Mouse (Mus musculus) liver, embryonic 11.5 days (tissue): ENCODE measurements around the gene Slc22a17. TPM values are rescaled to one million over a fixed set of nuclear protein-coding genes. Genes with fewer than 3 reads are reported as not detected.

ENCODE experiments used
- ATAC-seq: fragments of 200-750 bp; cut with Nextera tagmentation; replicated peaks from 2 replicates; pipeline ENCODE4 v1.8.0; 2017; ENCODE audit warnings: moderate number of reproducible peaks, mild to moderate bottlenecking, moderate TSS enrichment, moderate library complexity; ENCODE audit not compliant: low FRiP score
- DNase-seq: peaks from one replicate; pipeline ENCODE4 v3.0.0-alpha.2; 2017; ENCODE audit warnings: low spot score
- H3K27ac ChIP-seq: fragments of 300-500 bp; sonication (generic); 2 replicates; pipeline ENCODE4 v1.5.1; 2014; ENCODE audit warnings: mild to moderate bottlenecking, low read depth, low read length, control low read depth
- H3K27me3 ChIP-seq: fragments of 300-500 bp; sonication (generic); replicated peaks from 2 replicates; pipeline ENCODE4 v1.6.1; 2014; ENCODE audit warnings: low read length, mixed read lengths; ENCODE audit not compliant: control insufficient read depth, insufficient read depth
- H3K36me3 ChIP-seq: fragments of 300-500 bp; sonication (generic); 2 replicates; pipeline ENCODE4 v1.6.1; 2014; ENCODE audit warnings: mild to moderate bottlenecking, low read length, moderate library complexity, mixed read lengths; ENCODE audit not compliant: control insufficient read depth, insufficient read depth
- H3K4me1 ChIP-seq: fragments of 300-500 bp; sonication (generic); replicated peaks from 2 replicates; pipeline ENCODE4 v1.6.1; 2014; ENCODE audit warnings: low read length, mixed read lengths; ENCODE audit not compliant: control insufficient read depth, insufficient read depth
- H3K4me2 ChIP-seq: fragments of 300-500 bp; sonication (generic); 2 replicates; pipeline ENCODE4 v1.6.1; 2014; ENCODE audit warnings: mild to moderate bottlenecking, control low read depth, moderate library complexity
- H3K4me3 ChIP-seq: fragments of 300-500 bp; sonication (generic); 2 replicates; pipeline ENCODE4 v1.5.1; 2014; ENCODE audit warnings: low read depth, low read length, control low read depth
- H3K9ac ChIP-seq: fragments of 300-500 bp; sonication (generic); 2 replicates; pipeline ENCODE4 v1.6.1; 2014; ENCODE audit warnings: low read depth, low read length, control low read depth
- H3K9me3 ChIP-seq: fragments of 300-500 bp; sonication (generic); 2 replicates; pipeline ENCODE4 v1.6.1; 2016; ENCODE audit warnings: low read length, inconsistent platforms, mixed read lengths; ENCODE audit not compliant: control insufficient read depth
- WGBS: fragments of 180-500 bp; shearing (Covaris S2); extraction: QIAGEN DNeasy Blood & Tissue Kit; methylation state at CpG from one replicate; pipeline ENCODE4 v1.1.7; 2014; 5-methylcytosine and 5-hydroxymethylcytosine counted together
- polyA plus RNA-seq: library from polyadenylated mRNA; unstranded; fragments of >200 nt; fragmentation: Nextera tagmentation; extraction: Ambion mirVana; gene quantifications from 2 replicates; pipeline ENCODE4 v1.2.1, GENCODE M21; 2014

Slc22a17 gene
- polyA plus RNA-seq, 1 experiment from 2014 or later, result 14.0 TPM

GRCm38 (mm10) chr14:54876539-54877047, 36.3 kb downstream of the Slc22a17 start:
- Histone ChIP-seq H3K36me3 (no peaks in the 10 kb centered on the region), H3K4me1 (peaks cover 13% of the 10 kb centered on the region), H3K9ac (peak overlapping the region; percentile 75), H3K9me3 (no peaks in the 10 kb centered on the region), H3K4me3 (peak overlapping the region; percentile 72), H3K27me3 (no peaks in the 10 kb centered on the region), H3K4me2 (peak overlapping the region; percentile 100), H3K27ac (peak overlapping the region; percentile 81)
- DNase-seq (peak; percentile 88), ATAC-seq (peak; percentile 91)
- WGBS, result under 1% methylated on average over 70 of the region's 72 CpGs

GRCm38 (mm10) chr14:54875844-54876538, 36.9 kb downstream of the Slc22a17 start:
- H3K27ac ChIP-seq, result peak overlapping the region; percentile 81; the same call in 1 of the 2 replicates
- H3K4me1 ChIP-seq, result peaks cover 13% of the 10 kb centered on the region
- H3K9ac ChIP-seq, result peak overlapping the region; percentile 75
- H3K27me3 ChIP-seq, result no peaks in the 10 kb centered on the region
- no peaks in the 10 kb centered on the region for H3K36me3 ChIP-seq
- 3% methylated on average over 36 of the region's 36 CpGs for WGBS
- no peak for DNase-seq
- peak overlapping the region; percentile 72 for H3K4me3 ChIP-seq
- ATAC-seq, result peak; percentile 29
- no peaks in the 10 kb centered on the region for H3K9me3 ChIP-seq
- peak overlapping the region; percentile 100 for H3K4me2 ChIP-seq

GRCm38 (mm10) chr14:54874165-54874564, 38.8 kb downstream of the Slc22a17 start:
- Histone ChIP-seq H3K9ac (no peak overlapping the region), H3K4me3 (no peak overlapping the region), H3K27ac (no peak overlapping the region), H3K4me2 (no peak overlapping the region), H3K9me3 (no peaks in the 10 kb centered on the region), H3K36me3 (no peaks in the 10 kb centered on the region), H3K4me1 (peaks cover 13% of the 10 kb centered on the region), H3K27me3 (no peaks in the 10 kb centered on the region)
- ATAC-seq (no peak), DNase-seq (no peak)
- WGBS, result 82% methylated on average over 3 of the region's 3 CpGs

- ATAC-seq (no peak), DNase-seq (no peak)
- Histone ChIP-seq H3K27ac (no peak within 1 kb of the TSS), H3K4me1 (peaks cover 5% of the 10 kb centered on the region; the same call in 1 of the 2 replicates), H3K9me3 (no peaks in the 10 kb centered on the region), H3K9ac (no peak within 1 kb of the TSS), H3K4me3 (no peak within 1 kb of the TSS), H3K36me3 (no peaks in the 10 kb centered on the region), H3K4me2 (no peak within 1 kb of the TSS), H3K27me3 (no peaks in the 10 kb centered on the region)
- WGBS, result 79% methylated on average over 5 of the region's 5 CpGs
These were observed 42.1 kb downstream of the Slc22a17 start, which contains the start of gene Homez for GRCm38 (mm10) chr14:54870861-54871260. Homez (minus strand) TSS chr14:54870961.

- Histone ChIP-seq H3K4me1 (no peaks in the 10 kb centered on the region; the same call in 1 of the 2 replicates), H3K27me3 (no peaks in the 10 kb centered on the region), H3K9me3 (no peaks in the 10 kb centered on the region), H3K4me2 (no peak overlapping the region), H3K27ac (no peak overlapping the region), H3K9ac (no peak overlapping the region), H3K4me3 (no peak overlapping the region), H3K36me3 (no peaks in the 10 kb centered on the region)
- ATAC-seq (no peak), DNase-seq (no peak)
- WGBS, result 75% methylated on average over 4 of the region's 4 CpGs
These were observed 44.9 kb downstream of the Slc22a17 start for GRCm38 (mm10) chr14:54868026-54868425.

GRCm38 (mm10) chr14:54866936-54867335, 46.0 kb downstream of the Slc22a17 start:
- ATAC-seq, result no peak
- WGBS, result 62% methylated on average over 5 of the region's 5 CpGs
- Histone ChIP-seq H3K9me3 (no peaks in the 10 kb centered on the region), H3K9ac (no peak overlapping the region), H3K36me3 (no peaks in the 10 kb centered on the region), H3K4me2 (no peak overlapping the region), H3K27me3 (no peaks in the 10 kb centered on the region), H3K4me1 (no peaks in the 10 kb centered on the region; the same call in 1 of the 2 replicates), H3K27ac (no peak overlapping the region), H3K4me3 (no peak overlapping the region)
- no peak for DNase-seq

- no peak overlapping the region for H3K4me3 ChIP-seq
- no peaks in the 10 kb centered on the region; the same call in 1 of the 2 replicates for H3K4me1 ChIP-seq
- H3K9ac ChIP-seq, result no peak overlapping the region
- no peaks in the 10 kb centered on the region for H3K9me3 ChIP-seq
- DNase-seq, result no peak
- no peak overlapping the region for H3K27ac ChIP-seq
- H3K27me3 ChIP-seq, result no peaks in the 10 kb centered on the region
- 46% methylated on average over 3 of the region's 3 CpGs for WGBS
- no peaks in the 10 kb centered on the region for H3K36me3 ChIP-seq
- ATAC-seq, result no peak
- no peak overlapping the region for H3K4me2 ChIP-seq
These were observed 46.7 kb downstream of the Slc22a17 start for GRCm38 (mm10) chr14:54866268-54866667.

- no peaks in the 10 kb centered on the region for H3K9me3 ChIP-seq
- H3K9ac ChIP-seq, result no peak overlapping the region
- ATAC-seq (no peak), DNase-seq (no peak)
- H3K4me1 ChIP-seq, result no peaks in the 10 kb centered on the region; the same call in 1 of the 2 replicates
- no peak overlapping the region for H3K4me2 ChIP-seq
- no peak overlapping the region for H3K4me3 ChIP-seq
- H3K27ac ChIP-seq, result no peak overlapping the region
- H3K36me3 ChIP-seq, result no peaks in the 10 kb centered on the region
- no peaks in the 10 kb centered on the region for H3K27me3 ChIP-seq
- WGBS, result 75% methylated on average over 5 of the region's 5 CpGs
These were observed 47.3 kb downstream of the Slc22a17 start for GRCm38 (mm10) chr14:54865626-54866025.
